Mouse (Mus musculus) stomach, postnatal 0 days (tissue): ENCODE measurements around the gene Cd63.

Experiments used
- CTCF ChIP-seq: IDR thresholded peaks from 2 replicates; pipeline ENCODE4 v1.5.1; 2016; ENCODE audit warnings: antibody characterized with exemption, low read depth, mild to moderate bottlenecking, moderate library complexity
- EP300 ChIP-seq: optimal IDR thresholded peaks from 2 replicates; pipeline ENCODE3; 2016; ENCODE audit warnings: antibody characterized with exemption

- TF ChIP-seq CTCF (no peak), EP300 (no peak)
Measured at GRCm38 (mm10) chr10:128913696-128914095, 12.9 kb downstream of the Cd63 start.
